Mouse (Mus musculus) ovary, postnatal 14 days (tissue): ENCODE results near the gene Themis.

Experiments used
- DNase-seq: peaks from one replicate; pipeline ENCODE4 v3.0.0; 2022; ENCODE audit warnings: low spot score

The Themis gene

GRCm38 (mm10) chr10:28668261-28668660 lies at the start of gene Themis:
Gene Themis, plus strand, starts transcription at chr10:28668360.
- no peak for DNase-seq

GRCm38 (mm10) chr10:28619415-28619814 lies 48.7 kb upstream of the Themis start:
- DNase-seq = no peak

- DNase-seq = no peak
These were observed 32.1 kb upstream of the Themis start for GRCm38 (mm10) chr10:28636096-28636495.

- no peak for DNase-seq
These were observed 26.3 kb upstream of the Themis start for GRCm38 (mm10) chr10:28641887-28642286.

- no peak for DNase-seq
These were observed 20.3 kb upstream of the Themis start for GRCm38 (mm10) chr10:28647855-28648254.

DNA sequence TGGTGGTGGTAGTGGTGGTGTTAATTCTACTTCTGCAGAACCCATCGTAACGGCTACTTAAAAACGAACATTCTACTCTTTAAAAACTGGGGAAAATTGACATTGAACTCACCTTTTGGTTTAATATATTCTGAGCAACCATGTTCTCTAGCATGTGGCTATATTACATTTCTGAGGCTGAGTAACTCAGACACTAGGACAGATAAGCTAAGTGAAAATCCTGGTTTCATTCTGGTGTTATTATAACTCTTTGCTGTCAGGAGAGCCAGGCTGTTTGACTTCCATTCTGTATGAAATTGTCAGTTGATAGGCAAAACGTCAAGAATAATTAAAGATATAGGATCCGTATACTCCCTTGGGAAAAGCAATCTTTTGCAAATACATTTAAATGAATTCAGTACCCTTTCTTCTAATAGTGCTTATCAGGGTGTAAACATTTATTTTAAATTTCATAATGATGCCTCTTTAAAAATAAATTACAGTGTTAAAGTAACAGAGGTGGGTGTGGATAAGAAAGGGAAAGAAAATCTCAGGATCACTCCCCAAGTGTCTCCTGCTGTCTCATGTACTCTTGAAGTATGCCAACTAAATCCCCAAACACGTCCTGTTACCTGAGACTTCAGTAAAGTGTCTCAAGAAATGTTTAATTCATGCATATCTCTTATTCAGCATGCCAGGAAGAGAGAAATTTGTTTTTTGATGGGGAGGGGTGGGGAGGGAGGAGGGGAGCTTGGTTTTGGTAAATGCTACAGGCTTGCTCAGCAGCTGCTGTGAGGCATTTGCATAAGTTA lies 18.9 kb upstream of the Themis start:
- no peak for DNase-seq

DNA sequence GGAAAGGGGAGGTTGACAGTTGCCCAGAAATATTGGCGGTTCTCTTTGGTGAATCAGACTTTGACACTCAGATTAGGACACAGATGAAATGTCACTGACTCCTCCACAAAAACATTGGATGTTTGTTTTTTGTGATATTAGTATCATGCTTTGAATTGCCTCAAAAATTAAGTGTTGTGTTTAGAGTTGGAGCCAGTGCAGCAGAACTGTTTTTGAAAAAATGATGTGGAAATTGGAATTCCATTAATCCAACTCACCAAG lies 18.3 kb upstream of the Themis start:
- DNase-seq = no peak

DNA sequence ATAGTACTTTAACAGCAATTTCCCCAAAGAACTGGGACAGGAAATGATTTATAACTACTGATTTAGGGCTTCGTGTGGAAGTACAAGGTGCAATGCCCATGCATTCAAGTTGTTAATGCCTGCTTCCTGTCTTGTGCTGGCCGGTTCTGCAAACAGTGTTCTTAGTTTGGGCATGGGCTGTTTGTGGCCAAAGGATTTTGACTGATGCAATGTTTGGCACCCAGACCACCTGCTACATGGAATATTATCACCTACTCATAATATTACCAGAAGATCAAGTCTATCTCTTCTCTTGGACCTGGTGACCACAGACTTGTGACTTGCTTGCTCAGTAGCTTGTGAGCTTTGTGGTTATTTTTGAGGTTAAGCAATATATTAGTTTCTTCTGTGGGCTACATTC lies 16.2 kb upstream of the Themis start:
- no peak for DNase-seq

DNA sequence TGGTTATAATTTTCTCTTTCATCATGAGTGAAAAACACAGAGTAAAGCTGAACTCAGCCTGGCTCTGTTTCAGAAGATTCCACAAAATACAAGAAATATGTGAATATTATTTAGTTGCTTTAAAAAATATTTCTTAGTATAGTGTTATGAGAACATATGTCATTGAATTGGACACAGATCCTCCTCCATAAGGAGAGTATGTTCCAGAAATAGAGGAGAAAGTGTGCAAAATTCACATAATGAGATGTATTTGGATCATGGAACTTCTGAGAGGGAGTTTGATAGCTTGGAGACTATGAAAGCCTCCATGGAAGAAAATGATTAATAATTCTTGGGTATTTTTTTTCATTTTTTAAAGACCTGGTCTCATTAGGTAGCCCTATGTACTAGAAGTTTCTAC lies 13.4 kb upstream of the Themis start:
- DNase-seq = no peak

- no peak for DNase-seq
These were observed 3.0 kb upstream of the Themis start for GRCm38 (mm10) chr10:28665141-28665540.

GRCm38 (mm10) chr10:28673931-28674330 lies 5.8 kb downstream of the Themis start:
- DNase-seq = no peak

GRCm38 (mm10) chr10:28675337-28675736 lies 7.2 kb downstream of the Themis start:
- no peak for DNase-seq

GRCm38 (mm10) chr10:28694981-28695380 lies 26.8 kb downstream of the Themis start:
- DNase-seq = no peak

DNA sequence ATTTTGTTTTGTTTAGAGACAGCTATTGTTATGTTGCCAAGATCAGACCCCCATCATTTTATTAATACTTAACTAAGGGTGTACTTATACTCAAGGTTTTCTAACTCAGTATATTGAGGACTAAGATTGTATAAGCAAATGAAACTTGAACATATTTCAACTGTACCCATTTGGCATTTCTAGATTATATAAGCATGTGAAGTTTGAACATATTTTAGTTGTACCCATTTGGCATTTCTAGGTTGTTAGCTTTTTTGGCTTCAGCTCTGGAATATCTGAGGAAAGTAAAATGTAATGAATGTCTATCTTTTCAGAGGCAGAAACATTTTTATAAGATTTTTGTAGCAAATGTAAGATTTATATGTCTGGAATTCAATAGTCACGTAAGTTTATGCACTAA lies 27.9 kb downstream of the Themis start:
- DNase-seq = no peak

- no peak for DNase-seq
These were observed 30.0 kb downstream of the Themis start for GRCm38 (mm10) chr10:28698175-28698574.

- no peak for DNase-seq
These were observed 53.7 kb downstream of the Themis start for GRCm38 (mm10) chr10:28721828-28722227.

- no peak for DNase-seq
These were observed 55.1 kb downstream of the Themis start for GRCm38 (mm10) chr10:28723266-28723665.

DNA sequence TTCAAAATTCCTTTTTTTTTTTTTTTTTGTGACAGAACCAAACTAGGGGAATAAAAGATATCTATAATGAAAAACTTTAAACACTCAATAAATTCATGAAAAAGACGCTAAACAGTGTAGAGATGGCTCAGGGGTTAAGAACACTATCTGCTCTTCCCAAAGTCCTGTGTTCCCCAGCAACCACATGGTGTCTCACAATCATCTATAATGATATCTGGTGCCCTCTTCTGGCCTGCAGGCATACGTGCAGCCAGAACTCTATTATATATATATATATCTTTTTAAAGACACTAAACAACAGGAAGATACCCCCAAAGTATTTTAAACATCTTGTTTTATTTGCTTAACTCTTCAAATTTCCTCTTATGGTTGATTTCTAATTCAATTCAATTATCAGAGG lies 62.0 kb downstream of the Themis start:
- peak; percentile 9 for DNase-seq

GRCm38 (mm10) chr10:28737953-28738352 lies 69.8 kb downstream of the Themis start:
- no peak for DNase-seq

DNA sequence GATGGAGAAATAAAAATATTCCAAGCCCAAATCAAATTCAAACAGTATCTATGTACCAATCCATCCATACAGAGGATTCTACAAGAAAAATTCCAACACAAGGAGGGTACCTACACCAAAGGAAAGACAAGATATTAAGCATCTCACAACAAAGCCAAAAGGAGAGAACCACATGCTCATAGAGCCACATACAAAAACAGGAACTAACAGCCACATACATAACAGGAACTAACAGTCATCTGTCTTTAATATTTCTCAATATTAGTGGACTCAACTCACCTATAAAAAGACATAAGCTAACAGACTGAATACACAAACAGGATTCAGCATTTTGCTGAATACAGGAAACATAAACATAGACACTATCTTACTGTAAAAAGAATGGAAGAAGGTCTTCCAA lies 78.3 kb downstream of the Themis start:
- DNase-seq = no peak

DNA sequence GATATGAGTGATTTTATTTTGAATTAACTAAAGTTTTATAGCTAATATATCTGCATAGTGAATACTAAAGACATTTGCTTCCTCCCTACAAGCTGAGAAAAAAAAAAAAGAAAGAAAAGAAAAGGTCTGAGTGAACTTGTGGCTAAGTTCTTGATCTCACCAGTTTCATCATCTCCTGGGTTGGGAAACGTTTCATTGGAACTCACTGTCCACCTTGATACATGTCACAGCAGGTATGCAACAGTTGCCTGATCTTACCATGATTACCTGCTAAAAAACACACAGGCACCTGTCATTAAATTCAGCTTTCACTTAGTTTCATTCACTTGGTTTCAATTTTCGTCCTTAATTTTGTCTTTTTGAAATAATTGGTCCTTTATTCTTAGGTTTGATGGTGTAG lies 85.2 kb downstream of the Themis start:
- no peak for DNase-seq

DNA sequence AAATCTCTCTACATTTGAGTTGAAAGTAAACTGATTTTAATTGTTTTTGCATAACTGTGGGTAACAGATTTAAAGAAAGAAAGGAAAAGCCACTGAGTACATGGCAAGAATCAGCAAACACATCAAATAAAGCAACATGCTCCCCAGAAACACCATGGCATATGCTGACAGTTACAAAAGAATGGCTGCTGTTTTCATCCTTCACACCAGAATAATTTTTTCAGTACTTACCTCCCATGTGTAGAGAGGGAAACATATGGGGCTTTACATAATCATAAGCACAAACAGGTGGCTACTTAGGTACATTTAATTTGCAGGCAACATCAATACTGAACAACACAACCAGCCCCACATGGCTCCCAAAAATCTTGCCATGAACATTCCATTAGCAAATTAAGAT lies 86.8 kb downstream of the Themis start:
- DNase-seq = no peak

DNA sequence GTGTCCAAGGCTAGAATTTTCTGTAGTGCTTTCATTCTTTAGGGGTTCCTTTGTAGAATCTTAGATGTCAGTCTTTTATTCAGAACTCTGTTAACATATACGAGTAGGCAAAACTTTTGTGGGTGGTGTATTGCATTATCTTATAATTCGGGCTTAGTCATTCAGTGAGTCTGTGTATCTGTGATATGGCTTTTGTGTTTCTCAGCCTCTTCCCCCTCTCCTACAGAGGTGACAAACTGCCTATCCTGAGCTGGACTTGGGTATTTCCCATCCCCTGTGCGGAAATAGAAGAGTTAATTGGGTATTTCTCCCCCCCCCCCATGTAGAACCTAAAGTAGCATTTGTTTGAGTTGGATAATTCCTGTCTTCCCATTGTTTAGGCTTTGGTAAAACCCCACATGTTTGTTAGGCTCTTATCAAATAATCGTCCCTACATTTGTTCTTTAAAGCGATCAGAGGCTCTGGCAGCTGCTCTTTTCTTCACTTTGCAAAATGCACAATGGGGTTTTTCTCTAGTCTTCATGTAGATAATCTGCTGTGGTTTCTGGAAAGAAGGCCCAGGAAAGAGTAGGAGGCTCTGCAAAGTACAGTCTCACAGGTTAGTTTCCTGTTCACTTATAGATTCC lies 108.7 kb downstream of the Themis start:
- DNase-seq = no peak

GRCm38 (mm10) chr10:28799469-28799868 lies 131.3 kb downstream of the Themis start:
- no peak for DNase-seq
